In the genomic region with DNA sequence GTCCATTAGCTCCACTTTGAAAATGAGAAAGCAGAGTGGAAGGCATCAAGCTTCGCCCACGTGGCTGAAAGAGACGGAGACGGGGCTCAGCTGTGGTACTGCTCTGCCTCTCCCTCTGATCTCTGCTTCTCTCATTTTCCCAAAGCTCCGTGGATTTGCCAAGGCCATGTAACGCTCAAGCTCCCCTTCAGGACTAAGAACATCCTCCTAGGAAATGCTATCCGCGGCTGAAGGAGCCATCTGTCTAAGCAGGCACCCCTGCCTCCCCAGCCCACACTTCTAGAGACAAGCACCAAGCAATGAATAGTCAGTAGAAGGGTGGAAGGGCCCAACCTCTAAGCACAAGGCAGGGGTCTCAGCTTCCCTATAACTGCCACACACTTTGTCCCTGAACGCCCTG, we compare ENCODE assay signal across 14 mouse cellular contexts.
DNase-seq lines count a peak whose midpoint lies in the region; ATAC-seq and TF ChIP-seq lines count a peak whose summit lies in the region.
"Had no signal": no experiment of that assay in that cellular context is flagged by ENCODE, and none has a peak within 500 bp of the region (broad histone marks: within the 10 kb centered on the region; RNA-seq: fewer than 3 reads in every experiment).

No protein-coding gene starts in this region.

- peak overlapping the region; percentile 41 for H3K27ac ChIP-seq in left cerebral cortex, adult 2 months
- peak overlapping the region; percentile 97 for H3K27ac ChIP-seq in forebrain, embryonic 12.5 days
- H3K27ac ChIP-seq in hindbrain, embryonic 16.5 days (ENCODE audit: low read depth, low read length), result peak overlapping the region; percentile 82
- H3K27ac ChIP-seq in neural tube, embryonic 14.5 days (ENCODE audit: low read depth, low read length), result peak overlapping the region; percentile 89
- H3K27ac ChIP-seq: limb, embryonic 12.5 days had no signal

- intact Hi-C loops in left cerebral cortex, adult 2 months (cut with DNase I), result no loop called here

- peaks cover 49% of the 10 kb centered on the region for H3K4me1 ChIP-seq in forebrain, embryonic 12.5 days
- H3K4me1 ChIP-seq in hindbrain, embryonic 16.5 days (ENCODE audit: control insufficient read depth, insufficient read depth, low read depth, low read length), result peaks cover 27% of the 10 kb centered on the region
- H3K4me1 ChIP-seq in neural tube, embryonic 14.5 days (ENCODE audit: control insufficient read depth, insufficient read depth, low read length), result peaks cover 25% of the 10 kb centered on the region
- H3K4me1 ChIP-seq: limb, embryonic 12.5 days had no signal

- H3K9me3 ChIP-seq in forebrain, embryonic 12.5 days, result peaks cover 5% of the 10 kb centered on the region; the same call in 1 of the 2 replicates
- H3K9me3 ChIP-seq in hindbrain, embryonic 16.5 days (ENCODE audit: control insufficient read depth, low read length), result no peaks in the 10 kb centered on the region
- H3K9me3 ChIP-seq in neural tube, embryonic 14.5 days (ENCODE audit: control insufficient read depth, low read length), result no peaks in the 10 kb centered on the region
- H3K9me3 ChIP-seq: limb, embryonic 12.5 days had no signal

- no peak overlapping the region; the same call in 1 of the 2 replicates for H3K9ac ChIP-seq in forebrain, embryonic 12.5 days
- H3K9ac ChIP-seq in hindbrain, embryonic 16.5 days (ENCODE audit: low read depth, low read length), result 0 out of 2 replicates have a peak overlapping the region, but pooled peaks have one; percentile 20
- H3K9ac ChIP-seq in neural tube, embryonic 14.5 days (replicated peaks; ENCODE audit: low read depth, low read length), result no peak overlapping the region
- H3K9ac ChIP-seq: limb, embryonic 12.5 days had no signal

- H3K4me2 ChIP-seq in forebrain, embryonic 12.5 days, result 0 out of 2 replicates have a peak overlapping the region, but pooled peaks have one; percentile 1
- H3K4me2 ChIP-seq in hindbrain, embryonic 16.5 days (ENCODE audit: low read length), result no peak overlapping the region
- H3K4me2 ChIP-seq in neural tube, embryonic 14.5 days (ENCODE audit: low read depth, low read length), result no peak overlapping the region
- H3K4me2 ChIP-seq: limb, embryonic 12.5 days had no signal

- WGBS in forebrain, embryonic 12.5 days, result 73% methylated on average over 9 of the region's 9 CpGs
- 48% methylated on average over 9 of the region's 9 CpGs for WGBS in hindbrain, embryonic 16.5 days
- WGBS in neural tube, embryonic 14.5 days, result 49% methylated on average over 9 of the region's 9 CpGs

- peaks cover 13% of the 10 kb centered on the region; the same call in 1 of the 2 replicates for H3K36me3 ChIP-seq in forebrain, embryonic 12.5 days (replicated peaks)
- no peaks in the 10 kb centered on the region for H3K36me3 ChIP-seq in hindbrain, embryonic 16.5 days (ENCODE audit: control insufficient read depth, insufficient read depth, low read length)
- no peaks in the 10 kb centered on the region for H3K36me3 ChIP-seq in neural tube, embryonic 14.5 days (ENCODE audit: control insufficient read depth, insufficient read depth, low read length)

- ATAC-seq in forebrain, embryonic 12.5 days (ENCODE audit: low FRiP score), result no peak
- no peak for ATAC-seq in hindbrain, embryonic 16.5 days
- peak; percentile 6; the same call in 1 of the 2 replicates for ATAC-seq in neural tube, embryonic 14.5 days (ENCODE audit: low read depth)
- no peak for ATAC-seq in CD4-positive, CD25-positive, alpha-beta regulatory T cell, adult 4 months
- ATAC-seq in inflammation-experienced regulatory T-cells, adult 6 months, result no peak
- ATAC-seq: activated CD4-positive, CD25-positive, alpha-beta regulatory T cell, adult 4 months had no signal

- H3K27me3 ChIP-seq in forebrain, embryonic 12.5 days, result no peaks in the 10 kb centered on the region
- no peaks in the 10 kb centered on the region for H3K27me3 ChIP-seq in hindbrain, embryonic 16.5 days (replicated peaks; ENCODE audit: control insufficient read depth, insufficient read depth, low read length)
- H3K27me3 ChIP-seq in neural tube, embryonic 14.5 days (ENCODE audit: control insufficient read depth, insufficient read depth, low read length), result no peaks in the 10 kb centered on the region
- H3K27me3 ChIP-seq: limb, embryonic 12.5 days had no signal

- no peak overlapping the region for H3K4me3 ChIP-seq in left cerebral cortex, adult 2 months
- no peak overlapping the region for H3K4me3 ChIP-seq in forebrain, embryonic 12.5 days (replicated peaks)
- H3K4me3 ChIP-seq in hindbrain, embryonic 16.5 days (ENCODE audit: low read length), result no peak overlapping the region
- H3K4me3 ChIP-seq in neural tube, embryonic 14.5 days (ENCODE audit: low read depth, low read length), result no peak overlapping the region
- H3K4me3 ChIP-seq: limb, embryonic 12.5 days had no signal

- no peak for DNase-seq in left cerebral cortex, adult 2 months (ENCODE audit: extremely low spot score in 1 of 2, low spot score in 2 of 2)
- DNase-seq in left cerebral cortex, adult 9 months (ENCODE audit: low spot score in 2 of 2), result no peak
- DNase-seq in layer of hippocampus, postnatal 14 days (ENCODE audit: low spot score in 2 of 2), result no peak
- DNase-seq: heart, postnatal 10 days; kidney, adult 8-10 months; lung, adult 2 months; thymus, adult 2 months had no signal

- TF ChIP-seq CTCF in left cerebral cortex, adult 2 months (IDR thresholded peaks at IDR 0.05), result no peak

Comparison
In these comparisons a context has a peak if more than half of its experiments do, and no peak if none do; other contexts are left out.
1. H3K27ac ChIP-seq: peak in every context shown above with its lines; median percentile 97 in forebrain, embryonic 12.5 days; 89 in neural tube, embryonic 14.5 days; 82 in hindbrain, embryonic 16.5 days; 41 in left cerebral cortex, adult 2 months.